Mouse (Mus musculus) olfactory bulb, adult 2 months (tissue): Measurements from ENCODE around the gene Olfr552.

Experiments used
- CTCF ChIP-seq: fragments of 200-500 bp; IDR thresholded peaks from 2 replicates; pipeline ENCODE4 v1.5.1; 2012; ENCODE audit warnings: low read depth, mild to moderate bottlenecking, low read length, moderate library complexity; ENCODE audit not compliant: insufficient read depth
- POLR2A ChIP-seq: fragments of 200-500 bp; IDR thresholded peaks from 2 replicates; pipeline ENCODE4 v1.6.1; 2012; ENCODE audit warnings: mild to moderate bottlenecking, low read depth, low read length, moderate library complexity; ENCODE audit not compliant: insufficient read depth

DNA sequence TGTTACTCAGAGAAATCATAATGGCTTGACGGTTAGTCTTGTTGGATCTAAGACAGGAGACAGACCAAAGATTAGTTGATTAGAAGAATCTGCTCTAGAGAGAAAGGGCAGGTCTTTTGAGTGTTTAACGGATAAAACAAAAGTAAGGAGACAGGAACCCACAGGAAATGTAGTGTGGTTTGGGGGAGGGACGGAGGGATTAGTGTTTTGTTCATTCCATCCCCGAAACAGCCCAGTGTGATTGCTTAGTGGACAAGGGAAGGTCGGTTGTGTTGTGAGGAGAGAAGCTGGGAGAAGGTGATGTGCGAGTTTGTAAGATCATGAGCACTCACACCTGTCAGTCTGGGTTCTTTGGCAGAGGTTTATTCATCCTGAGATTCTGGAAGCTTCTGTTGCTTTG lies 21.6 kb upstream of the Olfr552 start:
- no peak for TF ChIP-seq POLR2A
- no peak for TF ChIP-seq CTCF
